Mouse (Mus musculus): Measurements from ENCODE around the gene Disp1. TPM values are rescaled to one million over a fixed set of nuclear protein-coding genes. Genes with fewer than 3 reads are reported as not detected.

Disp1 gene
- polyA plus RNA-seq, 1 experiment = 2.9 TPM

- no peak for TF ChIP-seq GATA1 (IDR thresholded peaks at IDR 0.05; ENCODE audit: low read length)
Observed at GRCm38 (mm10) chr1:183067807-183068206, 153.5 kb downstream of the Disp1 start.

GRCm38 (mm10) chr1:183066981-183067380 lies 154.3 kb downstream of the Disp1 start:
- no peak for TF ChIP-seq GATA1 (IDR thresholded peaks at IDR 0.05; ENCODE audit: low read length)

GRCm38 (mm10) chr1:183060611-183061010 lies 160.7 kb downstream of the Disp1 start:
- no peak for TF ChIP-seq GATA1 (IDR thresholded peaks at IDR 0.05; ENCODE audit: low read length)

- no peak for TF ChIP-seq GATA1 (IDR thresholded peaks at IDR 0.05; ENCODE audit: low read length)
Observed at GRCm38 (mm10) chr1:183056289-183056655, 165.1 kb downstream of the Disp1 start.

GRCm38 (mm10) chr1:183055608-183056288 lies 165.6 kb downstream of the Disp1 start:
- no peak for TF ChIP-seq GATA1 (IDR thresholded peaks at IDR 0.05; ENCODE audit: low read length)

GRCm38 (mm10) chr1:183052663-183053062 lies 168.7 kb downstream of the Disp1 start:
- no peak for TF ChIP-seq GATA1 (IDR thresholded peaks at IDR 0.05; ENCODE audit: low read length)

GRCm38 (mm10) chr1:183049295-183049694 lies 172.0 kb downstream of the Disp1 start:
- TF ChIP-seq GATA1 (IDR thresholded peaks at IDR 0.05; ENCODE audit: low read length) = no peak

DNA sequence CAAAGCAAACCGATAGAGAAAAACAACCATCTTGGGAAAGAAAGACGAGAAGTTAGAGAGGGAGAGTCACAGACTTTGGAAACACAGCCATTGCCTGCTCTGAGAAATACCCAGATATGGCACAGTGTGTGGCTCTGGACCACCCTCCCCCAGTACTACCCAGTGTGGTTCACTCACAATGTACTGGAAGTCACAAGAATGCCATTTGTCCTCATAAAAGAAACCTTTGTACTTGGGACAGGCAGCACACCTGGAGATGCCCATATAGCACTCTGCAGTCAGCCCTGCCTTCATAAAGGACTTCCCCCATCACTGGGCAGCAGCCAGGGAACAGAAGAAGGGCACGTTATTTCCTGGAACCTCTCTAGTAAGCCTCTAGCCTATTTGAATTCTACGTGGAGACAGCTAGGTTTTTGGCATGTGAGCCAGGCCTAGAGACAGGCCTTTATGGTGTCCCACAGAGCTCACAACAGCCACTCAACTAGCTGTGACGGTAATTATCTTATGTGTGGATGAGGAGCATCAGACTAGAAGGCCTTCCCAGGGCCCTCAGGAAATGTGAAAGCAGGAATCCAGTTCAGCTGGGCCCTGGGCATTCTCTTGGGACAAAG lies 173.3 kb downstream of the Disp1 start:
- no peak for TF ChIP-seq GATA1 (IDR thresholded peaks at IDR 0.05; ENCODE audit: low read length)

- no peak for TF ChIP-seq GATA1 (IDR thresholded peaks at IDR 0.05; ENCODE audit: low read length)
Observed at GRCm38 (mm10) chr1:183047191-183047912, 174.0 kb downstream of the Disp1 start.

DNA sequence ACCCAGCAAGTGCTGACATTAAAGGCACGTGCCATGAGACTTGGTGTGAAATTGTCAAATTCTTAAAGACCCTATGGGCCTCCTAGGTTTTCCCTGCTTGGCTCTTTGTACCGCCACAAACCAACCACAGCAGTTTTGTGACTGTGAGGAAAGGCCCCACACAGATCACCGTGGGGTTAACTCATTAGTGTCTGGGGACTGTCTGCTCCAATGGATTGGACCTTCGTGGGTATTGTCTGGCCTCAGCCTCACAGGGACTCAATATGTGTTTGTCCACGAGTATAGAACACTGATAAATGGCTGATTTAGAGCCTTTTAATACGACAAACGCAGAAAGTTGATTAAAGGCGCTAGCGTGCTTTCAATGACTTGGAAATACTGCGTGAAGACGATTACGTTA lies 175.2 kb downstream of the Disp1 start:
- TF ChIP-seq GATA1 (IDR thresholded peaks at IDR 0.05; ENCODE audit: low read length) = no peak

DNA sequence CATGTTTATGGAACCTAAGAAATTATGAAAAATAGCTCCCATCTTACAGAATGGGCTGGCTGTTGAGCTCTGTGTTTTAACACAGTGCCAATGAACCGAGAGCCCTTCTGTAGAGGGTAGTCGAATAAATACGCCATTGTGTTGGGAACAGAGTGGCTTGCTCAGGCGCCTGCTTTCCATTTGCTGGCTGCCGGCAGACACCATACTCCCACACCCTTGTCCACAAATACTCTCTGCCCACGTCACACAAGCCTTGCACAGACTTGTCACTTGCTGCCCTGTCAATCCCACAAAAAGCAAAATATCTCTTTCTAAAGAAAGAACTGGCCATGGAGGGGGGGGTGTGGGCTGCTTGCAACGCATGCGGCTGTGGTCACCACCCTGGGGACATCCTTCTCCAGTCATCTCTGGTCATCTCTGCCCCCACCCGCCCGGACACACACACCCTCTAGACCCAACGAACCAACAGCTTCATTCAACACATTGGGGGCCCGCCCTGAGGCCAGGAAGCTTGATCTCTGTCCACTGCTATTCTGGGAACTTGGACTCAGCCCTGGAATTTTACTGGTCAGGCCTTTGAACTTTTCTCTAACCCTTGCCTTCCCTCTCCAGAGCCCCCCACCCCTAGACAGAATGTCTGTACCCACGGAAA lies 178.0 kb downstream of the Disp1 start:
- no peak for TF ChIP-seq GATA1 (IDR thresholded peaks at IDR 0.05; ENCODE audit: low read length)

GRCm38 (mm10) chr1:183041703-183042102 lies 179.6 kb downstream of the Disp1 start:
- TF ChIP-seq GATA1 (IDR thresholded peaks at IDR 0.05; ENCODE audit: low read length) = no peak

- TF ChIP-seq GATA1 (IDR thresholded peaks at IDR 0.05; ENCODE audit: low read length) = no peak
Observed at GRCm38 (mm10) chr1:183040847-183041382, 180.4 kb downstream of the Disp1 start.

DNA sequence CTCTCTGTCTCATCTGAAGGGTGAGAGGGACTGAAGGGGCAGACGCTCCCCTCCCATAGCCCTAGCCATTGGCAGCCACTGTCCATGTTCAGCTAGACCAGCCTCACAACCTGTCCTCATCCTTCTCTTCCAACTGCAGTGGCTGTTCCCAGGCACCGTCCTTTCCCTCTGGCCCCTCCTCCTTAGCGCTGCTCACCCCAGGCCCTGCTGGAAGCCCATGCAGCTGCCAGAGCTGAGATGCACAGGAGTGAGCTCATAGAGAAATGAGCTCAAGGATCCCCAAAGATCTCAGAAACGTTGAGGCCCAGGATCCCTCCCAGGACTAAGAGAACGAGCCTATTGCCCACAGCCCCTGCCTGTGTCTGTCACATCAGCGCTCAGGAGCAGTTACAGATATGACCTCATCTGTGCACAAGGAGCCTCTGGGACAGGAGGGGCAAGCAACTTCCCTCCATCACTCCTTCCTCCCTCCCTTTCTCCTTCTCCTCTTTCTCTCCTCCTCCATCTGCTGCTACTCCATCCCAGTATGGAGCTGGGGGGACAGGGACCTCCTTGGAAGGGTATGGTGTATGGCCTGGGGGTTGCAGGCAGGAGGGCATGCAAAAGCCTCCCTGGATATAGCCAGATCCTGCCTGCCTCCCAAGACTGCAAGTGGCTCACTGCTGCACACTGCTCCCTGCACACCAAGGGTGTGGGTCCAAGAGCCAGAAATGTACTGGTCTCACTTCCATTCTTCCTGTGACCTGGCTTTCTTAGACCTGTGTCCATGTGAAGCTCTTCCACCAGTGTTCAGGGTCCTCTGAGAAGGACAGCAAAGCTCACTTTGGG lies 181.2 kb downstream of the Disp1 start:
- no peak for TF ChIP-seq GATA1 (IDR thresholded peaks at IDR 0.05; ENCODE audit: low read length)

DNA sequence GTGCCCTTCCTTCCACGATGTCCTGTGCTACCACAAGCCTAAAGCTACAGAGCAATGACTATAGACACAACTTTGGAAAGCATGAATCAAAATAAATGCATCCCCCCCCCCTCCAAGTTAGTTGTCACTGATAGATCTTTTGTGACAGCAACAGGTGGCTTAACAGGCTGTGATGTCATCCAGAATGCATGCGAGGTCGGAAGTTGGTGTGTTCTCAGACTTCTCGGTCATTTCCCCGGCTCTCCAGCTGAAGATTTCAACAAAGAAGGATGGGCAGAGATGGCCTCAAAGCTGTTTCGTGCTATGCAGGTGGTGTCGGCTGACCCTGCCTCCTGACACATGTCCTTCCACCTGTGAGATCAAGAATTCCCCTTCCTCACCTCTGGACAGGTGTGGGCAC lies 181.9 kb downstream of the Disp1 start:
- no peak for TF ChIP-seq GATA1 (IDR thresholded peaks at IDR 0.05; ENCODE audit: low read length)

Other genes with a start within 250 kb of the Disp1 start
- gene Aida, start 75.1 kb upstream of the Disp1 start, polyA plus RNA-seq (2012) = 18.7 and 22.9 TPM in 2 replicates
- 2.0 and 5.1 TPM in 2 replicates for gene Brox, start 75.7 kb upstream of the Disp1 start, polyA plus RNA-seq (2012)
- 24.9 TPM in 2 replicates for gene Mia3, start 148.0 kb upstream of the Disp1 start, polyA plus RNA-seq (2012)
- 0.85 and 1.1 TPM in 2 replicates for gene Taf1a, start 167.5 kb upstream of the Disp1 start, polyA plus RNA-seq (2012)
- not detected in 2 replicates for gene Hhipl2, start 196.7 kb upstream of the Disp1 start, polyA plus RNA-seq (2012)